Mouse (Mus musculus) CH12.LX (cell line): ENCODE data around the gene Cib2.

ENCODE experiments used
- JUN ChIP-seq: IDR thresholded peaks from 2 replicates; pipeline ENCODE4 v1.6.1; 2011; ENCODE audit warnings: low read depth, mild to moderate bottlenecking, low read length, improper control_type of control experiment, moderate library complexity; ENCODE audit not compliant: insufficient read depth
- SIN3A ChIP-seq: IDR thresholded peaks from 2 replicates; pipeline ENCODE4 v1.6.1; 2012; ENCODE audit warnings: low read length, improper control_type of control experiment, inconsistent platforms
- UBTF ChIP-seq: IDR thresholded peaks from 2 replicates; pipeline ENCODE4 v1.6.1; 2012; ENCODE audit warnings: low read depth, mild to moderate bottlenecking, inconsistent platforms, low read length, improper control_type of control experiment, moderate library complexity
- USF1 ChIP-seq: IDR thresholded peaks from 2 replicates; pipeline ENCODE4 v1.6.1; 2014; ENCODE audit warnings: low read depth, mild to moderate bottlenecking, inconsistent platforms, low read length, improper control_type of control experiment

- TF ChIP-seq UBTF (no peak), SIN3A (no peak), USF1 (no peak), JUN (no peak)
These were observed 7.6 kb downstream of the Cib2 start for GRCm38 (mm10) chr9:54552409-54552808.
